Mouse (Mus musculus) hindbrain, embryonic 14.5 days (tissue): Measurements from ENCODE around the gene Fig4. TPM values are rescaled to one million over a fixed set of nuclear protein-coding genes. Genes with fewer than 3 reads are reported as not detected.

Experiments used
- ATAC-seq: fragments of 200-750 bp; cut with Nextera tagmentation; 2 replicates; pipeline ENCODE4 v1.8.0; 2017; ENCODE audit warnings: moderate number of reproducible peaks, mild to moderate bottlenecking, moderate TSS enrichment, moderate library complexity; ENCODE audit not compliant: low FRiP score
- DNase-seq: peaks from one replicate; pipeline ENCODE4 v3.0.0-alpha.2; 2015; ENCODE audit warnings: low spot score
- H3K27ac ChIP-seq: fragments of 300-500 bp; sonication (generic); 2 replicates; pipeline ENCODE4 v1.5.1; 2014; ENCODE audit warnings: mild to moderate bottlenecking, moderate library complexity
- H3K27me3 ChIP-seq: fragments of 300-500 bp; sonication (generic); 2 replicates; pipeline ENCODE4 v1.6.1; 2014; ENCODE audit warnings: mild to moderate bottlenecking, low read length, mixed read lengths; ENCODE audit not compliant: control insufficient read depth, insufficient read depth
- H3K36me3 ChIP-seq: fragments of 300-500 bp; sonication (generic); replicated peaks from 2 replicates; pipeline ENCODE4 v1.6.1; 2014; ENCODE audit not compliant: control insufficient read depth, insufficient read depth
- H3K4me1 ChIP-seq: fragments of 300-500 bp; sonication (generic); replicated peaks from 2 replicates; pipeline ENCODE4 v1.6.1; 2014; ENCODE audit warnings: antibody characterized with exemption, low read length, mixed read lengths; ENCODE audit not compliant: control insufficient read depth, insufficient read depth
- H3K4me2 ChIP-seq: fragments of 300-500 bp; sonication (generic); replicated peaks from 2 replicates; pipeline ENCODE4 v1.6.1; 2014; ENCODE audit warnings: mild to moderate bottlenecking, moderate library complexity
- H3K4me3 ChIP-seq: fragments of 300-500 bp; sonication (generic); replicated peaks from 2 replicates; pipeline ENCODE4 v1.5.1; 2014; ENCODE audit warnings: mild to moderate bottlenecking, low read length
- H3K9ac ChIP-seq: fragments of 300-500 bp; sonication (generic); 2 replicates; pipeline ENCODE4 v1.6.1; 2014
- H3K9me3 ChIP-seq: fragments of 300-500 bp; sonication (generic); 2 replicates; pipeline ENCODE4 v1.6.1; 2016; ENCODE audit warnings: low read length; ENCODE audit not compliant: control insufficient read depth
- WGBS: fragments of 180-500 bp; shearing (Covaris S2); extraction: QIAGEN DNeasy Blood & Tissue Kit; methylation state at CpG from one replicate; pipeline ENCODE4 v1.1.7; 2014; 5-methylcytosine and 5-hydroxymethylcytosine counted together
- polyA plus RNA-seq: library from polyadenylated mRNA; unstranded; fragments of >200 nt; fragmentation: Nextera tagmentation; extraction: Ambion mirVana; gene quantifications from 2 replicates; pipeline ENCODE4 v1.2.1, GENCODE M21; 2014

Fig4 gene
- polyA plus RNA-seq, 1 experiment from 2014 or later = 31.8 TPM

- DNase-seq (no peak), ATAC-seq (no peak)
- 83% methylated on average over 9 of the region's 9 CpGs for WGBS
- Histone ChIP-seq H3K4me1 (no peaks in the 10 kb centered on the region), H3K27me3 (no peaks in the 10 kb centered on the region), H3K9me3 (no peaks in the 10 kb centered on the region), H3K36me3 (peaks cover 8% of the 10 kb centered on the region; the same call in 1 of the 2 replicates), H3K4me3 (no peak overlapping the region), H3K9ac (no peak overlapping the region), H3K4me2 (no peak overlapping the region), H3K27ac (no peak overlapping the region)
These were observed 68.5 kb downstream of the Fig4 start for GRCm38 (mm10) chr10:41234552-41234951.

GRCm38 (mm10) chr10:41233140-41233539, 69.9 kb downstream of the Fig4 start:
- Histone ChIP-seq H3K9ac (no peak overlapping the region), H3K4me1 (no peaks in the 10 kb centered on the region), H3K4me2 (no peak overlapping the region), H3K27me3 (no peaks in the 10 kb centered on the region), H3K4me3 (no peak overlapping the region), H3K9me3 (no peaks in the 10 kb centered on the region), H3K27ac (no peak overlapping the region), H3K36me3 (0 out of 2 replicates have a peak, but pooled peaks cover 5% of the 10 kb centered on the region)
- WGBS = 87% methylated on average over 6 of the region's 6 CpGs
- ATAC-seq = no peak
- DNase-seq = no peak

- Histone ChIP-seq H3K27me3 (no peaks in the 10 kb centered on the region), H3K9me3 (no peaks in the 10 kb centered on the region), H3K9ac (no peak overlapping the region), H3K27ac (no peak overlapping the region), H3K36me3 (peaks cover 18% of the 10 kb centered on the region), H3K4me1 (no peaks in the 10 kb centered on the region), H3K4me2 (no peak overlapping the region), H3K4me3 (no peak overlapping the region)
- DNase-seq = no peak
- 84% methylated on average over 6 of the region's 6 CpGs for WGBS
- ATAC-seq = no peak
These were observed 71.8 kb downstream of the Fig4 start for GRCm38 (mm10) chr10:41231163-41231835.

GRCm38 (mm10) chr10:41227626-41228025, 75.4 kb downstream of the Fig4 start:
- Histone ChIP-seq H3K9ac (no peak overlapping the region), H3K27me3 (no peaks in the 10 kb centered on the region), H3K4me1 (no peaks in the 10 kb centered on the region), H3K36me3 (peaks cover 18% of the 10 kb centered on the region), H3K4me2 (no peak overlapping the region), H3K9me3 (no peaks in the 10 kb centered on the region), H3K27ac (no peak overlapping the region), H3K4me3 (no peak overlapping the region)
- DNase-seq (no peak), ATAC-seq (no peak)
- WGBS = 84% methylated on average over 7 of the region's 7 CpGs

GRCm38 (mm10) chr10:41223499-41223898, 79.6 kb downstream of the Fig4 start:
- Histone ChIP-seq H3K36me3 (peaks cover 14% of the 10 kb centered on the region), H3K4me1 (no peaks in the 10 kb centered on the region), H3K27me3 (no peaks in the 10 kb centered on the region), H3K9me3 (no peaks in the 10 kb centered on the region), H3K27ac (no peak overlapping the region), H3K9ac (no peak overlapping the region), H3K4me2 (no peak overlapping the region), H3K4me3 (no peak overlapping the region)
- no peak for DNase-seq
- ATAC-seq = no peak
- WGBS = 87% methylated on average over 4 of the region's 4 CpGs

GRCm38 (mm10) chr10:41221204-41221603, 81.9 kb downstream of the Fig4 start:
- Histone ChIP-seq H3K27me3 (no peaks in the 10 kb centered on the region), H3K36me3 (no peaks in the 10 kb centered on the region), H3K4me1 (no peaks in the 10 kb centered on the region), H3K27ac (no peak overlapping the region), H3K4me2 (no peak overlapping the region), H3K9me3 (no peaks in the 10 kb centered on the region), H3K4me3 (no peak overlapping the region), H3K9ac (no peak overlapping the region)
- no peak for ATAC-seq
- DNase-seq = no peak
- WGBS = 63% methylated on average over 4 of the region's 4 CpGs

GRCm38 (mm10) chr10:41218897-41219296, 84.2 kb downstream of the Fig4 start:
- H3K4me2 ChIP-seq = no peak overlapping the region

GRCm38 (mm10) chr10:41214083-41214482, 89.0 kb downstream of the Fig4 start:
- H3K4me2 ChIP-seq = no peak overlapping the region

More at GRCm38 (mm10) chr10:41218897-41219296, 84.2 kb downstream of the Fig4 start:
- Histone ChIP-seq H3K36me3 (no peaks in the 10 kb centered on the region), H3K9me3 (no peaks in the 10 kb centered on the region), H3K9ac (no peak overlapping the region), H3K4me1 (no peaks in the 10 kb centered on the region), H3K4me3 (no peak overlapping the region), H3K27me3 (no peaks in the 10 kb centered on the region), H3K27ac (no peak overlapping the region)
- no peak for DNase-seq
- no peak for ATAC-seq
- 78% methylated on average over 10 of the region's 10 CpGs for WGBS

GRCm38 (mm10) chr10:41209538-41209937, 93.5 kb downstream of the Fig4 start:
- Histone ChIP-seq H3K4me3 (no peak overlapping the region), H3K27ac (peak overlapping the region; percentile 28; the same call in 1 of the 2 replicates), H3K4me2 (0 out of 2 replicates have a peak overlapping the region, but pooled peaks have one; percentile 3), H3K9me3 (no peaks in the 10 kb centered on the region), H3K4me1 (peaks cover 6% of the 10 kb centered on the region; the same call in 1 of the 2 replicates), H3K9ac (no peak overlapping the region), H3K36me3 (no peaks in the 10 kb centered on the region), H3K27me3 (no peaks in the 10 kb centered on the region)
- DNase-seq (no peak), ATAC-seq (peak; percentile 33; the same call in 1 of the 2 replicates)
- 75% methylated on average over 4 of the region's 4 CpGs for WGBS

More at GRCm38 (mm10) chr10:41214083-41214482, 89.0 kb downstream of the Fig4 start:
- Histone ChIP-seq H3K4me1 (peaks cover 6% of the 10 kb centered on the region; the same call in 1 of the 2 replicates), H3K9me3 (no peaks in the 10 kb centered on the region), H3K4me3 (no peak overlapping the region), H3K9ac (no peak overlapping the region), H3K27ac (no peak overlapping the region), H3K27me3 (no peaks in the 10 kb centered on the region), H3K36me3 (no peaks in the 10 kb centered on the region)
- no peak for ATAC-seq
- DNase-seq = no peak
- 94% methylated on average over 3 of the region's 3 CpGs for WGBS
